Mouse (Mus musculus) ES-Bruce4 (cell line): Measurements from ENCODE around the gene Mob4.

Source experiments
- CTCF ChIP-seq: IDR thresholded peaks from one replicate; pipeline ENCODE4 v1.8.1; 2011; ENCODE audit warnings: low read depth, low read length
- POLR2A ChIP-seq: IDR thresholded peaks from one replicate; pipeline ENCODE4 v1.8.1; 2011; ENCODE audit warnings: low read length; ENCODE audit not compliant: insufficient read depth

- TF ChIP-seq CTCF: no peak
- TF ChIP-seq POLR2A: no peak
Measured at GRCm38 (mm10) chr1:55157329-55157728, 26.3 kb downstream of the Mob4 start.
